Mouse (Mus musculus) left cerebral cortex, postnatal 25 days (tissue): ENCODE results near the gene 4430402I18Rik. TPM values are rescaled to one million over a fixed set of nuclear protein-coding genes. Genes with fewer than 3 reads are reported as not detected.
"Not testable (repeated sequence)": the region's sequence is repeated elsewhere in the genome, so short reads cannot be mapped to it uniquely, and the experiment has no call there.

ENCODE experiments used
- DNase-seq, 2 experiments: peaks; one replicate each; pipeline ENCODE4 v3.0.0; 2022; ENCODE audit warnings: low spot score in 2 of 2, mixed read lengths in 1 of 2
- intact Hi-C: fragments of 180-260 bp; cut with DNase I; formaldehyde crosslinking; loops from one replicate; pipeline ENCODE4 v1.15.1; 2025
- total RNA-seq, 2 experiments: library from RNA; stranded (reverse); gene quantifications; 2 replicates each; pipeline ENCODE4 v1.2.3; 2021

Gene 4430402I18Rik
- total RNA-seq: 1 to 10 TPM; 5.0 to 6.6 TPM

GRCm38 (mm10) chr19:28967652-28968051 is at the start of gene 4430402I18Rik:
Gene 4430402I18Rik (minus strand): TSS chr19:28967800.
- peak; percentile 47 to 66 for DNase-seq
- intact Hi-C loops: loop anchor here (5.0 to 10.0 kb wide), 2 partner anchors 130 to 193 kb away; partner anchors contain the start of gene Slc1a1

GRCm38 (mm10) chr19:29016786-29017185 is 49.2 kb upstream of the 4430402I18Rik start:
- intact Hi-C loops: no loop called here
- DNase-seq: no peak

GRCm38 (mm10) chr19:29016204-29016765 is 48.7 kb upstream of the 4430402I18Rik start:
- intact Hi-C loops: no loop called here
- no peak for DNase-seq

- intact Hi-C loops: no loop called here
- no peak for DNase-seq
Measured at GRCm38 (mm10) chr19:29015410-29016203, 48.0 kb upstream of the 4430402I18Rik start.

GRCm38 (mm10) chr19:29014466-29015055 is 47.0 kb upstream of the 4430402I18Rik start:
- intact Hi-C loops: no loop called here
- DNase-seq: no peak

GRCm38 (mm10) chr19:29011355-29011990 is 43.9 kb upstream of the 4430402I18Rik start:
- intact Hi-C loops: no loop called here
- no peak for DNase-seq

- intact Hi-C loops: no loop called here
- DNase-seq: no peak
Measured at GRCm38 (mm10) chr19:29009046-29009445, 41.4 kb upstream of the 4430402I18Rik start.

GRCm38 (mm10) chr19:29008069-29008706 is 40.6 kb upstream of the 4430402I18Rik start:
- DNase-seq: no peak
- intact Hi-C loops: no loop called here

GRCm38 (mm10) chr19:29000321-29000720 is 32.7 kb upstream of the 4430402I18Rik start:
- intact Hi-C loops, DNase-seq: not testable (repeated sequence)

GRCm38 (mm10) chr19:28997976-28998630 is 30.5 kb upstream of the 4430402I18Rik start:
- intact Hi-C loops: no loop called here

GRCm38 (mm10) chr19:28995366-28995765 is 27.8 kb upstream of the 4430402I18Rik start:
- intact Hi-C loops: no loop called here
- DNase-seq: no peak

More at GRCm38 (mm10) chr19:28997976-28998630, 30.5 kb upstream of the 4430402I18Rik start:
- no peak for DNase-seq

GRCm38 (mm10) chr19:28994870-28995269 is 27.3 kb upstream of the 4430402I18Rik start:
- intact Hi-C loops: no loop called here
- peak; percentile 37 to 73 for DNase-seq

GRCm38 (mm10) chr19:28991391-28991790 is 23.8 kb upstream of the 4430402I18Rik start:
- DNase-seq: no peak
- intact Hi-C loops: loop anchor here (2.0 kb wide), 2 partner anchors 55 to 259 kb away; partner anchors contain the start of genes Ak3 and Jak2

- intact Hi-C loops: loop anchor here (2.0 kb wide), 2 partner anchors 56 to 260 kb away; partner anchors contain the start of genes Ak3 and Jak2
- DNase-seq: peak; percentile 48 to 58
Measured at GRCm38 (mm10) chr19:28990590-28991221, 23.1 kb upstream of the 4430402I18Rik start.

GRCm38 (mm10) chr19:28990194-28990589 is 22.6 kb upstream of the 4430402I18Rik start, which contains the start of gene Cdc37l1:
Gene Cdc37l1 (plus strand): TSS chr19:28990352.
- peak; percentile 97 to 98 for DNase-seq
- intact Hi-C loops: loop anchor here (2.0 kb wide), 2 partner anchors 57 to 261 kb away; partner anchors contain the start of genes Ak3 and Jak2

- no peak for DNase-seq
- intact Hi-C loops: no loop called here
Measured at GRCm38 (mm10) chr19:28989515-28989914, 21.9 kb upstream of the 4430402I18Rik start.

- intact Hi-C loops: no loop called here
- DNase-seq: no peak
Measured at GRCm38 (mm10) chr19:28982617-28983016, 15.0 kb upstream of the 4430402I18Rik start.
